Mouse (Mus musculus): Measurements from ENCODE around the gene Cdh23. TPM values are rescaled to one million over a fixed set of nuclear protein-coding genes. Genes with fewer than 3 reads are reported as not detected.

Gene Cdh23
- polyA plus RNA-seq, 1 experiment = 4.6 TPM

DNA sequence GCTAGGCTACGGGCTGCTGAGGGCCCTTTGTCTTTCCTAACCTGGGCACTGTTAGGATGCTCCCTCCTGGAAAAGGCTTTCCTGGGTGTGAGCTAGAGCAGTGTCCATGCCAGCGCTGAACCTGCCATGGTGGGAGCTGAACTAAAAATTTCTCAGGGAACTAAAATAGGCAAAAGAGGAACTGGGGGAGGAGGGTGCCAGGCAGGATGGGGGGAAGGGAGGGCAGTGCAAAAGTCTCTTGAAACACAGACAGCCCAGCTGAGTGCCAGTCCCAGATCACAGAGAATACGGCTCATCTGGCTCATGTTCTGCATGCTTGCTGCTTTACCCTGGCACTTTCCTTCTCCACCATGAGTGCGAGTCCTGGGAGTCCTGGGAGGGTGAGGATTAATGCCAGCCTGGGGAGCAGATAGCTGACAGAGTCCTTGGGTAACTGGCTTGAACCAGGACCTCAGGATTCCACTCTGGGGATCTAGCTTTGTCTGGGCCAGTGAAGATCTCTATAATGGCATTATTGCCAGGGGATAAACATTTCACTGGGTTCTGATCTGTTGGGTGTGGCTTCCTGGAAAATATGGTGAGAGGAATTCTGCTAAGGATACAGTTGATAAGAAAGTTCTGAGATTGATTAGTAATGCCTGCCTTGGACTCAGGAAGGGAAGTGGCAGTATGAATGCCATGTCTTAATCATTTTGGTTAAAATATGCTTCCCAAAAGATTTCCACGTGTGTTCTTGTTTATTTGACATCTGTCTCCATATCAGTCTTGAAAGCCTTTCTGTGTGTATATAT is 324.5 kb downstream of the Cdh23 start:
- DNase-seq (ENCODE audit: extremely low spot score in 1 of 2, low spot score in 1 of 2) = peak in 1 of 2 experiments; percentile 27

DNA sequence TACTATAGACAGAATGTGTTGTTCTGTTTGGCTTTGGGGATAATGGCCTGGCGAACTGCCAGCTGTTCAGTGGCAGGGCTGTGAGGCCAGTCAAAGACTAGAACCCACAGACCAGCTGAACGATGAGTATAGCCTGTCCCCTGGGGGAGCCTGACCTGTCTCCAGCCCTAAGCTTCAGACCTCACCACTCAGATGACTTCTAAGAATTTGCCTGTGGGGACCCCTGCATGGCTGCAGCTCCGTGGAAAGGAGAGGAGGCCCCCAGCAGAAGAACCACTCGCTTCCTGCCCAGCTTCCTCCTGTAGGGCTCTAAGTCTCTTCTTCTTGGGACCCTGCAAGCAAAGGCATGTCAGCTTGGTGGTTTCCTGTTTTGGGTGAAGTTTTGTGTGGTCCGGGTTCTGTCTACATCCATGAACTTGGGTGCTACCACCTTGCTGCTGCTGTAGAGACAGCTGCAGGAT is 325.7 kb downstream of the Cdh23 start:
- DNase-seq (ENCODE audit: extremely low spot score in 1 of 2, low spot score in 1 of 2) = no peak

DNA sequence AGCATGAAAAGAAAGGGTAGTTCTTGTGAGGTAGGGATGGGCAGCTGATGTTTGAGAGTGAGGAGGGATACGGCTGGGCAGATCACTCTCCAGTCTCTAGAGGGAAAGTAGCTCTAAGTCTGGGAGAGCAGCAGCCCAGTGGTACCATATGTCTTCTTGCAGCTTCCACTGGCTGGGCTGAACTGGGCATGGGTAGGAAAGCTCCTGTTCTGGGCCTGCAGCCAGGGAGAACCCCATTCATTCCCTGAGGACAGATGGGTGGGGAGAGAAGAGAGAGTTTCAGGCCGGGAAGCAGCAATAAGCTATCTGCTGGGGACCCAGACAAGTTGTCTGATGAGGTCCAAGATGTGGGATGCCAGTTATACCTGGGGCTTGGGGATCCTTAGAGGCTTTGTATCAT is 326.2 kb downstream of the Cdh23 start:
- peak in 1 of 2 experiments; percentile 42 for DNase-seq (ENCODE audit: extremely low spot score in 1 of 2, low spot score in 1 of 2)

- no peak for DNase-seq (ENCODE audit: extremely low spot score in 1 of 2, low spot score in 1 of 2)
Measured at GRCm38 (mm10) chr10:60369405-60369804, 326.9 kb downstream of the Cdh23 start.

- DNase-seq (ENCODE audit: extremely low spot score in 1 of 2, low spot score in 1 of 2) = no peak
Measured at GRCm38 (mm10) chr10:60367904-60368303, 328.4 kb downstream of the Cdh23 start.

DNA sequence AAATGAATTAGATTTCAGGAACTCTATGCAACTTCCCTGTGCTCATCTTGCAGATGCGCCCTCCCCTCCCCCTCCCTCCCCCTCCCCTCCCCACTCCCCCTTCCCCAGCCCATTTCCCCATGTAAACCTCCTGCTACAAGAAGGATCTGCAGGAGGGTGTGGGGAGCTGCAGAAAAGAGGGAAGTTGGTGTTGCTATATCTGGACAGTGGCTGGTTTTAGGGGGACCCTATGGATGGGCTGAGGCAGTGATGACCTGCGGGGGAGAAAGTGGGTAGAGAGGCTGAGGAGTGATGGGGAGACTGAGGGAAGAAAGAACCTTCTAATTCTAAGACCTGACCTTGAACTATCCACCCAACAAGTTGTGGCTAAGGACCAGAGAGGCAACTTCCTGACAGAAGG is 329.1 kb downstream of the Cdh23 start:
- no peak for DNase-seq (ENCODE audit: extremely low spot score in 1 of 2, low spot score in 1 of 2)

DNA sequence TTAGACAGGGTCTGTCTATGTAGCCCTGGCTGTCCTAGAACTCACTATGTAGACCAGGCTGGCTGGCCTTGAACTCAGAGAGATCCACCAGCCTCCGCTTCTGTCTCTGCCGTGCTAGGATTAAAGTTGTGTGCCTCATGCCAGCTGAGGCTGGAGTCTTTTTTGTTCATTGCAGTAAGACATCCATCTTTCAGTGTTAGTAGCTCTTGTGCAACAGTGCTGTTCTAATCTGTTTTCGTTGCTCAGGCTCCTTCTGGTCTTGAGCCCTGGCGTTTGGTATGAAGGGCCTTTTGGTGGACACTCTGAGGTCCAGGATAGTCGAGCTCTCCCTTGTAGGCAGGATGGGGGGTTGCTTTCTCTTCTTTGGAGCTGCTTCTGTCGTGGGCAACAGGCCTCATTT is 332.9 kb downstream of the Cdh23 start:
- no peak for DNase-seq (ENCODE audit: extremely low spot score in 1 of 2, low spot score in 1 of 2)

DNA sequence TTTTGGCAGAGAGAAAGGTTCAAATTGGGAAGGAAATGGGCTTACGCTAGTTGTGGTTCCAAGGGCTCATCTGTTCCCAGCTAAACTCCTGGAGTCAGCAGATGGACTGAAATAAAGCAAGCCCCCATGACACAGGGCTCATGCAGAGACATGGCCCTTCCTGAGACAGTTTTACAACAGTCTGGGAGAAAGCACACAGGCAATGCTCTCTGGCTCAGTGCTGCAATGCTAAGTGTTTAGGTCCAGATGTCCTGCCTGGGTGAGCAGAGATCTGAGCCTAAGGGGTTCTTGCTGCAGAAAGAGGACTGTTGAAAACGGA is 334.0 kb downstream of the Cdh23 start:
- no peak for DNase-seq (ENCODE audit: extremely low spot score in 1 of 2, low spot score in 1 of 2)

- no peak for DNase-seq (ENCODE audit: extremely low spot score in 1 of 2, low spot score in 1 of 2)
Measured at GRCm38 (mm10) chr10:60361615-60362309, 334.5 kb downstream of the Cdh23 start.

- DNase-seq (ENCODE audit: extremely low spot score in 1 of 2, low spot score in 1 of 2) = no peak
Measured at GRCm38 (mm10) chr10:60358776-60359175, 337.5 kb downstream of the Cdh23 start.

DNA sequence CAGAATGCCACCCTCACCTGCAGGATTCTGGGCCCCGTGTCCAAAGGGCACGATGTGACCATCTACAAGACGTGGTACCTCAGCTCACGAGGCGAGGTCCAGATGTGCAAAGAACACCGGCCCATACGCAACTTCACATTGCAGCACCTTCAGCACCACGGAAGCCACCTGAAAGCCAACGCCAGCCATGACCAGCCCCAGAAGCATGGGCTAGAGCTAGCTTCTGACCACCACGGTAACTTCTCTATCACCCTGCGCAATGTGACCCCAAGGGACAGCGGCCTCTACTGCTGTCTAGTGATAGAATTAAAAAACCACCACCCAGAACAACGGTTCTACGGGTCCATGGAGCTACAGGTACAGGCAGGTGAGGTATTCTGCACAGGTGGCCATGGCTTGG is 338.4 kb downstream of the Cdh23 start:
- no peak for DNase-seq (ENCODE audit: extremely low spot score in 1 of 2, low spot score in 1 of 2)

GRCm38 (mm10) chr10:60357441-60357840 is 338.8 kb downstream of the Cdh23 start:
- DNase-seq (ENCODE audit: extremely low spot score in 1 of 2, low spot score in 1 of 2) = no peak

- DNase-seq (ENCODE audit: extremely low spot score in 1 of 2, low spot score in 1 of 2) = peak in 1 of 2 experiments; percentile 30
Measured at GRCm38 (mm10) chr10:60354881-60355677, 341.2 kb downstream of the Cdh23 start.

- no peak for DNase-seq (ENCODE audit: extremely low spot score in 1 of 2, low spot score in 1 of 2)
Measured at GRCm38 (mm10) chr10:60354003-60354325, 342.3 kb downstream of the Cdh23 start.

GRCm38 (mm10) chr10:60353241-60354002 is 342.9 kb downstream of the Cdh23 start:
- no peak for DNase-seq (ENCODE audit: extremely low spot score in 1 of 2, low spot score in 1 of 2)

DNA sequence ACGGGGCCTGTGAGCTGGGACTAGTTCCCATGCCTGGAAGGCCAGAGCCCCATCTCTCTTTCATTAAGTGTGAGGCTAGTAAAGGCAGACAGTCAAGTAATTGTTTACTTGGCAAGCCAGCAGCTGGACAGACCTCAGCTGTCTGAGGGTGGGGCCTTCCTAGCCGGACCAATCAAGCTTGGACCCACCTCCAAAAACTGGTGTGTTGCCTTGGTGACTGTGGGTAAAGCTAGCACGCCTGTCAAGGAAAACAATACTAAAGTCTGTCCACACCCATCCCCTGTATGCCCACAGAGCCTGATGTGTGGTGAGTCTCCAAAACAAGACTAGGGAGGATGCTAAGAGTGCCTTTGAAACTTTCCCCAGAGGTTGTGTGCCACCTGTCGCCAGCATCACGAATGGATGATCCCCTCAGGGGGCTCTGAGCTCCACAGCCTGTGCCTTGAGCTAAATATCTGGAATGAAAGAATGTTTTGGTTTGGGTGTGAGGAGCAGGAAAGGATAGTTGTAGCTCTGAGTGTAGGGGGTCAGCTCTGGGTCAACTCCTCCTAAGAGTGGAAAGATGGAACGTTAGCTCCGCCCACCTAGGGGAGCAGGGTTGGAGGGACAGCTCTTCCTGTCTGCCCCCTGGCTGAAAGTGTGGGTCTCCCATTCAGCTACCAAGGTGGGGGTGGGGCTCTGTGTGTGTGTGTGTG is 344.4 kb downstream of the Cdh23 start:
- DNase-seq (ENCODE audit: extremely low spot score in 1 of 2, low spot score in 1 of 2) = no peak

DNA sequence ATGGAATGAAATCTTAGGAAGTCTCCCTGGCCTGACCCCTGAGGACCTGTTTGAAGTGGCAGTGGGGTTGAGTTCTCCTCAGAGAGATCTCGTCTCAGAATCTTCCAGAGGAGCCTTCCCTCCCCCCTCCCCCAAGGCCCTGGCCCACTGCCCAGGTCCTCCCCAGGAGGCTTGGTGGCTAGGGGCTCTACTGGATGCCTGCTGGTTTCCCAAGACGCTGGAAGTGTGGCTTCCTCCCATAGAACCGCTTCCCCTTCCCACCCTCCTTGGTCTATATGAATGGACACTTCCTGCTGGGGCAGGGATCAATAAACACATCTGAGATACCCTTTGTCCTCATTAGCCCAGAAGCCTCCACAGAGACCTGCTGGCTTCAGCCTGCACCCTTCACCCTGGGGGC is 345.0 kb downstream of the Cdh23 start:
- DNase-seq (ENCODE audit: extremely low spot score in 1 of 2, low spot score in 1 of 2) = no peak

DNA sequence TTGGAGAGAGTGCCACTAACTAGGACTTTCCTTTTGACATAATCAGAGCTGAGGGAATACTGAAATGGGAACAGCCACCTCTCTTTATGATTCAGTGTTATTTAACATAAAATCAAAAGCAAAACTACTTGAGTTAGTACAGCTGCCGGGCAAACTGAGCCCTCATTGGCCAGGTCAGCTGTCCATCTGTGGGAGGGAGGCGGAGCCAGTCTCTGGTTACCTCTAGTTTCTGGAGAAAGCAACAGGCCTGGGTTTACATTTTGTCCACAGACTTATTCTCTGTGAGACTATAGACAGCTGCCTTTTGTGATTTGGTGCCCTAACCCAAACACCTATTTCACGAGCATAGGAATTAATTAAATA is 345.5 kb downstream of the Cdh23 start:
- DNase-seq (ENCODE audit: extremely low spot score in 1 of 2, low spot score in 1 of 2) = peak; percentile 37 to 81

DNA sequence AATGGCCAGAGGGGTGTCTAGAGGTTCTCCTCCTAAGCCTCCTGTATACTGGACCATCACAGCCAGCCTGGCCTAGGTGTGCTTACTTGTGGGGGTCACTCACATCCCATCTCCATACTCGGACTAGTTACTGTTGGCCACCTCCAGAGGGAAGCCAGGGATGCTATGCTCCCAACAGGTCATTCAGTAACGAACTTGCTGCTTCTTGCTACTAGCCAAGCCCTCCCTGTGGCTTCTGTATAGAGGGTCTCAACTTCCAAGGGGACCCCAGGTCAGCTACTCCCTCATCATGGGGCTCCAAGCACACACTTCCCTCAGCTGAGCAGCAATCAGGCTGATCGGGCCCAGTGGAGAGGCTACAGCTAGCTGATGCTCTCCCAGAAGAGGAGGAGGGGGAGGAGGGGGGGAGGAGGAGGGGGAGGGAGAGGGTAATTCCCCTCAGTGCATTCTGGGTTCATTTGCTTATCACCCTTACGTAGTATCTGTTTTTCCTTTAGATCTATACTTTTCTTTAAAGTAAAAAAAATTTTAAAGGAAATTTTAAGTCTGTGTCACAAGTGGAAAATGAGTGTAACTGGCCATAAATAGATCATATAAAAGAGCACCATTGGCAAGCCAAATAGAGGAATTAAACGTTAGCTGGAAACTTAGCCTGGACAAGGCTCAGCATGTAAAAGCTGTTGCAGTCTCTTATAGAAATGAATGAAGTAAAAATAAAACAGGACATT is 346.0 kb downstream of the Cdh23 start:
- no peak for DNase-seq (ENCODE audit: extremely low spot score in 1 of 2, low spot score in 1 of 2)

DNA sequence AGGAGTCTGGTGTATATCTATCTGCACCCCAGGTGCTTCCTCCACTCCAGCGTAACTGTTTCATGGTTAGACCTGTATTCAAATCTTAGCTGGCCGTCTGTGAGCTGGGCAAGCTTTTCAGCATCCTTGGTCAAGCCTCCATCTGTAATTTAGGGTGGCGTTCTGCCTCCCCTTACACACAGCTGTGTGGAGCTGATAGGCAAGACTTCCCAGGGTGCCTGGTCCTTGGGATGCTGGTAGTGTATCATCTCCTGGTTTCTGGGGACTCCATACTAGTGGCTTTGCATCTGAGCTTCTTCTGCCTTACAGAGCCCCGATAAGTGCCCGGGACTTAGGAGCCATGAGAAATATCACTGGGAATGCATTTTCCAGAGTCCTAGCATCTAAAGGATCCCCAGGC is 346.6 kb downstream of the Cdh23 start:
- DNase-seq (ENCODE audit: extremely low spot score in 1 of 2, low spot score in 1 of 2) = no peak

All from frontal cortex, adult 2 months (tissue).